9 mouse cellular contexts compared by ENCODE assay signal in the genomic region with DNA sequence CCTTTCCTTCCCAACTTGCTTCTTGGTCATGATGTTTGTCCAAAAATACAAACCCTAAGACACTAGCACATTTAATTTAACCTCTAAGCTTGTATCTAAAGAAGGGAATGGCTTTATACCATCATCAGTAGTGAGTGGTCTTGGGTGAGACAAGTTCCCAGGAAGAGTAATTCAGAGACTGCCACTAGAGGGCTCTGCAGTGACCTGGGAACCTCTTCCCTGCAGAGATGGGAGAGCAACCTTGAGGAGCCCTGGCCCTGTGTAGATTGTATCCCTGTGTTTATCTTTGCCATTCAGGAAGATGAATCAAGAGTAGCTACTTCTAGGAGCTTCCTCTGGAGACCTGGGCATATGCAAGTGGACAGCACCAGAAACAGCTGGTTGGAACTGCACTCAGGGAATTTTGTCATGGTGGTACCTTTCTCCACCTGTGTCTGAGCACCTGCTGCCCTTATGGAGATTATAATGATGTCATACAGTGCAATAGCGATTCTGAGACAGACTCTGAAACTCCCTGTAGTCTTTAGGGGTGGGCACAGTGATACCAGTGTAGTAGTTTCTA. TPM values are rescaled to one million over a fixed set of nuclear protein-coding genes. Genes with fewer than 3 reads are reported as not detected.
DNase-seq lines count a peak whose midpoint lies in the region; TF ChIP-seq lines count a peak whose summit lies in the region.
"Had no signal": no experiment of that assay in that cellular context is flagged by ENCODE, and none has a peak within 500 bp of the region (broad histone marks: within the 10 kb centered on the region; RNA-seq: fewer than 3 reads in every experiment).

No protein-coding gene starts in this region.

- no peak overlapping the region for H3K27ac ChIP-seq in gastrocnemius, adult 2 months
- H3K27ac ChIP-seq in embryonic facial prominence, embryonic 10.5 days (replicated peaks): no peak overlapping the region

- WGBS in embryonic facial prominence, embryonic 10.5 days: 30% methylated on average over 1 of the region's 1 CpGs

- H3K9me3 ChIP-seq in embryonic facial prominence, embryonic 10.5 days: no peaks in the 10 kb centered on the region
- H3K9me3 ChIP-seq: hindbrain, embryonic 15.5 days had no signal

- peaks cover 18% of the 10 kb centered on the region for H3K4me1 ChIP-seq in embryonic facial prominence, embryonic 10.5 days

- H3K36me3 ChIP-seq in embryonic facial prominence, embryonic 10.5 days (replicated peaks): no peaks in the 10 kb centered on the region
- H3K36me3 ChIP-seq: hindbrain, embryonic 15.5 days had no signal

- peak; percentile 69 for TF ChIP-seq CTCF in gastrocnemius, adult 2 months (IDR thresholded peaks at IDR 0.05)

- intact Hi-C loops in gastrocnemius, adult 2 months (cut with DNase I): no loop called here

- H3K4me3 ChIP-seq in gastrocnemius, adult 2 months: no peak overlapping the region
- no peak overlapping the region for H3K4me3 ChIP-seq in embryonic facial prominence, embryonic 10.5 days

- DNase-seq in gastrocnemius, adult 2 months: no peak
- DNase-seq in gastrocnemius, postnatal 25 days: no peak
- peak; percentile 45 for DNase-seq in 416B (ENCODE audit: low read depth)
- peak; percentile 34 for DNase-seq in adrenal gland, postnatal 25 days
- peak; percentile 37 for DNase-seq in embryonic facial prominence, embryonic 10.5 days (ENCODE audit: low spot score)
- peak; percentile 71 for DNase-seq in kidney, postnatal 10 days
- DNase-seq in mesoderm, embryonic 11.5 days (ENCODE audit: low read depth, low spot score): peak; percentile 65
- DNase-seq in testis, postnatal 10 days (ENCODE audit: low spot score): peak; percentile 61

- H3K27me3 ChIP-seq in embryonic facial prominence, embryonic 10.5 days (replicated peaks; ENCODE audit: low read depth, poor library complexity, severe bottlenecking): peaks cover 43% of the 10 kb centered on the region

RNA-seq across cellular contexts. Expression of a gene that starts 1.0 kb away (rescaled TPM):
- not detected for total RNA-seq in gastrocnemius, adult 2 months (2021)
- not detected for total RNA-seq in gastrocnemius, postnatal 25 days (2021)
- total RNA-seq in adrenal gland, postnatal 25 days (2021): 1.4 and 3.5 TPM in 2 replicates
- 0.23 TPM in 1 of 2 replicates, not detected in the other for polyA plus RNA-seq in embryonic facial prominence, embryonic 10.5 days (2016; fragmentation: Nextera tagmentation; extraction: Ambion mirVana)

Comparison
In these comparisons a context has a peak if more than half of its experiments do, and no peak if none do; other contexts are left out.
1. DNase-seq: peak in 416B (single experiment), adrenal gland, postnatal 25 days (single experiment), embryonic facial prominence, embryonic 10.5 days (single experiment), kidney, postnatal 10 days (single experiment), mesoderm, embryonic 11.5 days (single experiment) and testis, postnatal 10 days (single experiment); none in gastrocnemius, adult 2 months (single experiment) and gastrocnemius, postnatal 25 days (single experiment).